Mouse (Mus musculus): ENCODE measurements around the gene Hipk2. TPM values are rescaled to one million over a fixed set of nuclear protein-coding genes. Genes with fewer than 3 reads are reported as not detected.
"Not testable (repeated sequence)": the region's sequence is repeated elsewhere in the genome, so short reads cannot be mapped to it uniquely, and the experiment has no call there.

Gene Hipk2
- polyA plus RNA-seq, 1 experiment: 4.5 TPM

- no peak for DNase-seq (ENCODE audit: low spot score)
Measured at GRCm38 (mm10) chr6:38701421-38701820, 174.5 kb downstream of the Hipk2 start.

- no peak for DNase-seq (ENCODE audit: low spot score)
Measured at GRCm38 (mm10) chr6:38698233-38698889, 177.6 kb downstream of the Hipk2 start.

GRCm38 (mm10) chr6:38696570-38696969 lies 179.4 kb downstream of the Hipk2 start:
- DNase-seq (ENCODE audit: low spot score): no peak

DNA sequence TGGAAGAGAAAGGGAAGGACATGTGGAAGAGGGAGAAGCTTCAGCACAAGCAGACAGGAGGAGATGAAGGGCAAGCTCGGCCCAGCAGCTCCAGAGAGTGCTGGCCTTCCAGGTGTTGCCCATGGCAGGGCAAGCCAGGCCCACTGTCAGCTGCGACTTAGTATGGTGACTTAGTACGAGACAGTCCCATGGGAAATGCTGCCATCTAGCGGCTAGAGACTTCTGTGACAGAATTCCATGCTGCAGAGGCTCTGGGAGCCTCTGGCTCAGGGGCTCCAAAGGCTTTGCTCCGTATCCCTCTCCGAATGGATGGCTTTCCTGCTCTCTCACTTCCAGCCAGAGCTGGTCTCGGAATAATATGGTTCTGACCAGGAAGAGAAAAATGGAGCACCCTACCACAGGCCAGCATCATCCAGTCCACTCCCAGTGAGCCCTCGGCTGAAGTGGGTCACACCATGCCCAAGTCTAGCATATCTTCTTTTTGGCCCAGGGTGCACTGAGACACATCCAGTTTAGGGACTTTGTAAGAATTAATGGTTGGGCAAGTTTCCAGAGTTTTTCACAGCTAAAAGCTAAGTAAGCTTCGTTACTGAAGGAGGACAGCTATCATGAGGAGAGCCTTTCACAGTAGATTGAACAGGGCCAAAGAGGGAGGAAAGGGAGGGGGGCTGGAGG lies 180.4 kb downstream of the Hipk2 start:
- peak; percentile 47 for DNase-seq (ENCODE audit: low spot score)

GRCm38 (mm10) chr6:38692556-38692955 lies 183.4 kb downstream of the Hipk2 start:
- no peak for DNase-seq (ENCODE audit: low spot score)

- no peak for DNase-seq (ENCODE audit: low spot score)
Measured at GRCm38 (mm10) chr6:38691052-38691451, 184.9 kb downstream of the Hipk2 start.

DNA sequence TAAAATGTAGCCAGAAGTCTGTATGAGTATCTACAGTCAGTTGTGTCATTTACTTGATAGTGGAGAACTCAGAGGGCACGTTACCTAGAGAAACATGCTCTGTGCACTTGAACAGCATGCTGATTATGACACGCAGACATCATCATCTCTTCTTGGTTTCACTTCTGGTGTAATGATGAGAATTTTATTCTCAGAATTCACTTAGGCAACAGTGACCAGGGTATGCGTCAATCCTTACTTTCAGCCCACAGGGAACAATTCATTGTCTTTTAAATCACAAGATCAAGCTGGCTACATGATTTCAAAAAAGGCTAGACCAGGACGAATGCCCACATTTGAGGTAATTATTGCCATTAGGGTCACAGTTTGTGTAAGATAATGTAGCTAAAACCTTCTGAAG lies 185.3 kb downstream of the Hipk2 start:
- DNase-seq (ENCODE audit: low spot score): no peak

DNA sequence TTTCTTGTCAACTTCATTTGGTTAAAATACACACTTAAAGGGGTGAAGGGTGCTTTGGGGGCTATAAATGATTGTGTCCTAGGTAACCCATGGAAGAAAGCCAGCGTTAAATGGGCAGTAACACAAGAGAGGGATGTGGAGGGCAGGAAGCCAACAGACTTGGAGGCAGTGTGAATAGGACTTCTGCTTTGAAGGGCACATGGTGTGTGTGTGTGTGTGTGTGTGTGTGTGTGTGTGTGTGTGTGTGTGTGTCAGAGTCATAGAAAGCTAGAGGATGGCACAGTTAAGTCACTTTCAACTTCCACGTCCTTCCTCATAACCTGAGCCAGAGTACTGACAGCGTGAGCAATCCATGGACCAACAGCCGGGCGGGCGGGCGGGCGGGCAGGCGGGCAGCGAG lies 187.1 kb downstream of the Hipk2 start:
- DNase-seq (ENCODE audit: low spot score): no peak

- no peak for DNase-seq (ENCODE audit: low spot score)
Measured at GRCm38 (mm10) chr6:38687216-38687615, 188.7 kb downstream of the Hipk2 start.

DNA sequence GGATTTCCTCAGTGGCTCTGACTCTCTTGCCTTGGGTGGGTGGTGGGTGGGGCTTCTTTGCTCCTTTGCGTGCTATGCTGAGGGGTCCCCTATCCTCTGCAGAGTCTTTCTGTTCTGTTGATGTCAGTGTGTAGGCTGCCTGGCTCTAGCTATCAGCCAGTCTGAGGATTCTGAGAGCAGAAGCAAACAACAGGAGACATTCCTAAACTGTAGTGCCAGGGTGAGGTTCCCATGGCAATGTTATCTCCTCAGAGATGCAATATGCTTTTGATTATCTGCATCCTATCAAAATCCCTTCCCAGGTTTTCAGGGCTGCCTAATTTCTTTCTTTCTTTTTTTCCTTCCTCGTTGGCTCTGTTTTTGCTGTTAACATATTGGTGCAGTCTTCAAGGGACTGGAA lies 193.4 kb downstream of the Hipk2 start:
- no peak for DNase-seq (ENCODE audit: low spot score)

DNA sequence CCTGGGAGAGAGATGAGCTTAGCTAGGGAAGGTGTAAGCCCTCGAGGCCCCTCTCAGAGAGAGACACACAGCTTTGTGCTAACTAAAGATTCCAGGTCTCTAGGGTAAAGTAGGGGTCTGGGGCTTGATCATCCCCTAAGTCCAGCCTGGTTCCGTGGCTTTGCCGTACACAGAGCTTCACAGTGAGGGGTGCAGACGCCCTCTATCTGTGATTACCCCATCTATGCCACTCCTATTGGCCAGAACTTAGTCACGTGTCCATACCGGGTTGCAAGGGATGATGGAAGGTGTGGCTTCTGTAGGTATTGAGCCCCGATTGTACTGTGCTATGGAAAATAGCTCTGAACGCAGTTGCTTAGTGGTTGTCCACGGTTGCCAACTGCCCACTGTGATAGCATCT lies 198.3 kb downstream of the Hipk2 start:
- DNase-seq (ENCODE audit: low spot score): no peak

DNA sequence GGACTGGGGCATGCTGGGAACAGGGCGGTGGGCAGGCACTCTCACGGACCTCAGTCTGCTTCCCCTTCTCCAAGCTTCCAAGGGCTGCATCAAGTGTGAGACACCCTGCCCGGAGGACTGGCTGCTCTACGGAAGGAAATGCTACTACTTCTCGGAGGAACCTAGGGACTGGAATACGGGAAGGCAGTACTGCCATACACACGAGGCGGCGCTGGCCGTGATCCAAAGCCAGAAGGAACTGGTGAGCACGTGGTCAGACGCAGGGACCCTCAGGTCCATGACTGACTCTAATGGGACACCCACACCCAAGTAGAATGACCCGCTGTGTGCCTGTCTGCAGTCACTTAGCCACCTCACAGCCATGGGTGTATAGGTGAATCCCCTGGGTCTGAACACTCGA lies 199.2 kb downstream of the Hipk2 start:
- DNase-seq (ENCODE audit: low spot score): no peak

DNA sequence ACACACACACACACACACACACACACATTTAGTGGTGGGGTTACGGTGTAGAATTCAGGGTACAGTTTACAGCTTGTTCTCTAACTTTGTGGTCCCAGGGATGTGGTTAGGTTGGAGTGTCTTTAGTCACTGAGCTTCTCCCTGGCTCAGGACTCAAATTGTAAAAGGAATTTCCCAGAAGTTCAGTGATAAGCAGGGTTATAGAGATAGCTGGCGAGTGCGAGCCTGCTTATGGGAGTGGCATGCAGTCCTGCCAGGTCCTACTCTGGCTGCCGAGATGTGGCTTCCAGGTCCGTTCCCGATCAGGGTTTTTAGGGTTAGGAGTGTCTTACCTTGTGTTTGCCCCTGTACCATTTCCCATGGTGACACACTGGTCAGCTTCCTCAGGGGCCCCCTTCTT lies 199.7 kb downstream of the Hipk2 start:
- no peak for DNase-seq (ENCODE audit: low spot score)

GRCm38 (mm10) chr6:38672011-38672410 lies 204.0 kb downstream of the Hipk2 start:
- no peak for DNase-seq (ENCODE audit: low spot score)

DNA sequence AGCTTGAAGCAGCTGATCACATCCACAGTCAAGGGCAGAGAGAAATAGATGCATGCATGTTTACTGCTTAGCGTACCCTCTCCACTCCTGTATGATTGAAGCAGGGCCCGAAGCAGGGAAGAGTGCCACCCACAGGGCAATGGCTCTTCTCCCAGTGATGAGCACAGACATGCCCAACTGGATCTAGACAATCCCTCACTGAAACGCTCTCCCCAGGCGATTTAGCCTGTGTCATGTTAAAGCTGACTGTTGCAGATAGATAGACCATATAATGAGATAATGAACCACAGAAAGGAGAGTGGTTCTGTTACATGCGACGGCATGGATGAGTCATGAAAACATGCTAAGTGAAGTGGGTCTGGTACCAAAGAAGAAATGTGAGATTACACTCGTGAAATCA lies 204.7 kb downstream of the Hipk2 start:
- DNase-seq (ENCODE audit: low spot score): no peak

DNA sequence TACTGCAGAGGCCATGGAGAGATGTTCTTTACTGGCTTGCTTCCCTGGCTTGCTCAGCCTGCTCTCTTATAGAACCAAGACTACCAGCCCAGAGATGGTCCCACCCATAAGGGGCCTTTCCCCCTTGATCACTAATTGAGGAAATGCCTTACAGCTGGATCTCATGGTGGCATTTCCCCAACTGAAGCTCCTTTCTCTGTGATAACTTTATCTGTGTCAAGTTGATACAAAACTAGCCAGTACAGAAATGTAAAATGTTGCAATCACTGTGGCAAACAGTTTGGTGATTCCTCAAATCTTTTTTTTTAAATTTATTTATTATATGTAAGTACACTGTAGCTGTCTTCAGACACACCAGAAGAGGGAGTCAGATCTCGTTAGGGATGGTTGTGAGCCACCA lies 205.5 kb downstream of the Hipk2 start:
- DNase-seq (ENCODE audit: low spot score): not testable (repeated sequence)

GRCm38 (mm10) chr6:38669580-38669979 lies 206.4 kb downstream of the Hipk2 start:
- no peak for DNase-seq (ENCODE audit: low spot score)

GRCm38 (mm10) chr6:38662714-38663615 lies 213.0 kb downstream of the Hipk2 start, which contains the start of gene Clec2l:
Clec2l (plus strand) TSS chr6:38663069.
- no peak for DNase-seq (ENCODE audit: low spot score)

- no peak for DNase-seq (ENCODE audit: low spot score)
Measured at GRCm38 (mm10) chr6:38661626-38662025, 214.3 kb downstream of the Hipk2 start.

- no peak for DNase-seq (ENCODE audit: low spot score)
Measured at GRCm38 (mm10) chr6:38650263-38650937, 225.6 kb downstream of the Hipk2 start.

- DNase-seq (ENCODE audit: low spot score): no peak
Measured at GRCm38 (mm10) chr6:38649545-38649944, 226.4 kb downstream of the Hipk2 start.

Data from urinary bladder, adult 2 months (tissue).